Mouse (Mus musculus) adrenal gland (tissue): ENCODE measurements around the gene Gm10428.
"Not testable (repeated sequence)": the region's sequence is repeated elsewhere in the genome, so short reads cannot be mapped to it uniquely, and the experiment has no call there.

ENCODE experiments used
- intact Hi-C: fragments of 180-260 bp; cut with DNase I; formaldehyde crosslinking; loops from one replicate; pipeline ENCODE4 v1.15.1; 2025
- long read RNA-seq, 2 experiments: library from polyadenylated mRNA; unstranded; transcript quantifications; one replicate each; pipeline ENCODE4 v2.0.0; 2020; ENCODE audit warnings: borderline replicate concordance in 1 of 2; ENCODE audit not compliant: insufficient replicate concordance in 1 of 2

The Gm10428 gene
- long read RNA-seq, experiment 1 = 0 reads
- long read RNA-seq, experiment 2 = 0 reads

GRCm38 (mm10) chr11:62752780-62753179 lies at the start of gene Gm10428:
TSS of gene Gm10428 (plus strand) at chr11:62753100.
- intact Hi-C loops = loop anchor here (10.0 kb wide), 1 partner anchor 422 kb away; no protein-coding TSS in a partner anchor

- intact Hi-C loops = no loop called here
These were observed 46.8 kb upstream of the Gm10428 start for GRCm38 (mm10) chr11:62706141-62706540.

GRCm38 (mm10) chr11:62708252-62708651 lies 44.6 kb upstream of the Gm10428 start:
- intact Hi-C loops = no loop called here

GRCm38 (mm10) chr11:62710657-62711056 lies 42.2 kb upstream of the Gm10428 start:
- intact Hi-C loops = no loop called here

- intact Hi-C loops = no loop called here
These were observed 24.6 kb upstream of the Gm10428 start for GRCm38 (mm10) chr11:62728276-62728675.

GRCm38 (mm10) chr11:62731311-62732021 lies 21.4 kb upstream of the Gm10428 start, which contains the start of gene Zfp287:
TSS of gene Zfp287 (minus strand) at chr11:62731905.
- intact Hi-C loops = no loop called here

GRCm38 (mm10) chr11:62732022-62732387 lies 20.9 kb upstream of the Gm10428 start:
- intact Hi-C loops = no loop called here

DNA sequence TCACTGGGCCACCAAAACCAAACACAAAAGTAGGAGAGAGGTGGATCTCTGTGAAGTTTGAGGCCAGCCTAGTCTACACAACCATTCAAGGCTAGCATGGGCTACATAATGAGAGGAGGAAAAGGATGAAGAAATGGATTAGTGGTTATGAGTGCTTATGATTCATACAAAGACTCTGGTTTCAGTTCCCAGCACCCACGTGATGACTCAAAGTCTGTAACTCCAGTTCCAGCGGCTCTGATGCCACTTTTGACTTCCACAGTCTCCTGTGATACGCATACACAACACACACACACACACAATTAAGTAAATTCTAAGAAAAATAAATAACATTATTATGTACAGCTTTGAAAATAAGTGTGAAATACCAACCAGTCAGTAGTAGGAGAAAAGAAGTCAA lies 20.2 kb upstream of the Gm10428 start:
- intact Hi-C loops = no loop called here

DNA sequence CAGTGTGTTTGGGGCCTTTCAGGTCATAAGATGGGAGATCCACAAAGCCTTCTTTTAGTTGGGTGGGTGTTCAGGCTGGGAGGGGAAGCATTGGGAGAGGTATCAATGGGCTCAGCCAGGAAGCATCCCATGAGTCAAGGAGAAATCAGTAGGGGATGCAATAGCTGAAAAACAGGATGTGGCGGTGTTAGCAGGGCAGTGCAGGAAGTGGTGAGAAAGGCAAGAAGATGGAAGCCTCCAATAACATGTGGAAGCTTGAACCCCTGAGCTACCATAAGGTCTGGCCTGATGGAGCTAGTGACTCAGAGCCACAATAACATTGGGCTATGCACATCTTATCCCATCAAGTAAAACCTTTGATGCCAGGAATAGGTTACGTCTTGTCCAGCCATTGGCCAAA lies 11.7 kb upstream of the Gm10428 start:
- intact Hi-C loops = no loop called here

- intact Hi-C loops = no loop called here
These were observed 10.5 kb upstream of the Gm10428 start for GRCm38 (mm10) chr11:62742261-62742957.

GRCm38 (mm10) chr11:62744103-62744502 lies 8.8 kb upstream of the Gm10428 start:
- intact Hi-C loops = no loop called here

DNA sequence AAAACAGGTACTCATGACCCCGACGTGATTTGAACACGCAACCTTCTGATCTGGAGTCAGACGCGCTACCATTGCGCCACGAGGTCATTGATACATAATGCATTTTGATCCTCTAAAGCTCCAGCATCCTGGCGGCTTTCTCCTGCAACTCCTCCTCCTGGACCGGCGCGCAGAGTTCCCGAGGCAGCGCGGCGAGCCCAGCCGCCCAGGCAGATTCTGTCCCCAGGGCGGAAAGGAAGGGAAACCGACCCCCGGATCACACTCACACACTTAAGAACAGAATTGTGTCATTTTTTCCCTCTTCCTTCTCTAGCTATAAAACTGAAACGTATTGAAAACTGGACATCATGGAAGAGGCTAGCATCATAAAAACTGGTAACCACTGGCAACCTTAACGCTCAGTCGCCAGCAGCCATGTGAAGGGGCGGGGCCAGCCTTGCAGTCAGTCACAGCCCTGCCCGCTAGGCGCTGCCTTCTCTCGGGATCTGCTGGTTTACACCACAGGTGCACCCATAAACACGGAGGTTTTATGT lies 6.8 kb upstream of the Gm10428 start:
- intact Hi-C loops = no loop called here

GRCm38 (mm10) chr11:62747227-62747626 lies 5.7 kb upstream of the Gm10428 start:
- intact Hi-C loops = no loop called here

- intact Hi-C loops = no loop called here
These were observed 4.8 kb upstream of the Gm10428 start for GRCm38 (mm10) chr11:62748062-62748461.

GRCm38 (mm10) chr11:62749445-62749844 lies 3.5 kb upstream of the Gm10428 start:
- intact Hi-C loops = not testable (repeated sequence)

- intact Hi-C loops = loop anchor here (10.0 kb wide), 1 partner anchor 423 kb away; no protein-coding TSS in a partner anchor
These were observed 709 bp upstream of the Gm10428 start for GRCm38 (mm10) chr11:62752191-62752590.

DNA sequence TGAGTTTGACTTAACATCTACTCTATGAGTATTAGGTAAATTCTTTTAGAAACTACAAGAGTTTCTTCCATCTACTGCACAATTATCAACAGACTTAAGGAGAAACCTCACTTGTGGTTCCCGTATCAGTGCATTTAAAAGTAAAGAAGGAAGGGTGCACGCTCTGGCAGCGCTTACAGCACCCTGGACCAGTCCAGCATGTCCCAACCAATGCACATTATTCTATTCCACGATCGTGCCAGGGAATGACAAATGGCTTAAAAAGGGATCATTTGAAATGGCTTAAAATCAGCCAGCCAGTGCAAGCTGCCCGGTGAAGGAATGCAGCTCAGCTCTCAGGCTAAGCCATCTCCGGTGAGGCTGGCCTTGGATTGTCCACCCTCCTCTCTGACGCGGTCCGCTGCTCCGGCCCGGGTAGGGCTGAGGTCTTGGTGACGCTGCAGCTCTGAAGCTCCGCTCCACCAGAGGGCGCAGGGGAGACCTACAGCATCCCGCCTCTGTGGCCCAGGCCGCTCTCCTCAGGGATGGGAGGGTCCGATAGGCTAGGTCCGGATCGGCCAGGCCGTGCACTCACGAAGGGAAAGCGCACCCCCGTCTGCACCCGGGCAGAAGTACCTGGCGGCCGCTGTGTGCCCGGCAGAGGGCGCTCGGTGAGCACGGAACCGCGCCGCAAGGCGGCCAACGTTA lies 3.7 kb downstream of the Gm10428 start:
- intact Hi-C loops = loop anchor here (1.0 to 10.0 kb wide), 2 partner anchors 95 to 418 kb away; no protein-coding TSS in a partner anchor

DNA sequence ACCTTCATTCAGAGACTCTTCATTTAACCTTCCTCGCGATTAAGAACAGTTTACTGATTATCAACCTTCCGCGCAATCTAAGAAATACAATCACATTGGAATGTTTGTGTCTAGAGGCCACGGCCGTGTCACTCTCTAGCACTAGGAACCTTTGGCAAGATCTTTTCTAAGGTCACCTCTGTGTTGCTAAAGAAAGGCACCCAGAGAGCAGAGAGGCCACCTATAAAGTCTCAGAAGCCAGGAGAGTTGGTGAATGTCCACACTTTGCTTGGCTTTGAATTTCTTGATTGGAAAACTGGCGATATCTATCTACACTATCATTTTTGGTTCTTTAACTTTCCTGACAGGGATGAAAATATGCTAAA lies 4.2 kb downstream of the Gm10428 start:
- intact Hi-C loops = loop anchor here (1.0 to 10.0 kb wide), 2 partner anchors 94 to 418 kb away; no protein-coding TSS in a partner anchor

DNA sequence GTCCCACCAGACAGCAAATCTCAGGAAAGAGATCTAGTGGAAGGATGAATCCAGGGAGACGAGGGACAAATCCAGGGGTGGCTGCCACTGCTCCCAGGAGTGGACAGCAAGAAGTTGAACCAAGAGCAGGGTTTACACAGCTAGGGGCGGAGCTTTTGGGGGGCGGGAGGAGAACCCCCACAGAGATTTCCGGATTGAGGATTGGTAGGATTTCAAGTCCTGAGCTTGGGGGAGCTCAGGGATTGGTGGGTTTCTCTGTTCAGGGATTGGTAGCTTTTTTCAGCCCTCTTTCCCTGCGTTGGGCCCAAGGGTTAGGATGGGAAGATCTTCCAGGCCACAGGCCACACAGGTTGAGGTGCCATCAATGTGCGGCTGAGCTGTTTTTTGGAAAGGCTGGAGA lies 5.0 kb downstream of the Gm10428 start:
- intact Hi-C loops = loop anchor here (1.0 to 10.0 kb wide), 2 partner anchors 93 to 417 kb away; no protein-coding TSS in a partner anchor

DNA sequence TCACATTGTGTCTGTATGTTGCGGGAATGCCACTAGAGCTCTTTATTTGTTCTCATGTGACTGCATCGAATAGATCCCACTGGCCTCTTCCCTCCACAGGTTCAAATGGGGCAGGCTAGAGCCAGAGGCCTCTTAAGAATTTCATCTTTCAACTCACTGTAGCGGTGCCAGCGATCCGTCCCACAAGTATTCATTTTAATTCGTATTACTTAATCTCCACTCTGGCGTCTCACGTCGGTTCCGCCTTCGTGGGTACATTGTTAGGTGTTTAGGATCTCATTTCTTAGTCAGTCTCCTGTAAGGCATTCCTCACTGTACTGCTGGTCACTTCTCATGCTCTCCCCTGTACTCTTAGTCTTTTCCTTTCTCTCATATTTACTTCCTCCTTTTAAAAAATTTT lies 5.6 kb downstream of the Gm10428 start:
- intact Hi-C loops = loop anchor here (10.0 kb wide), 1 partner anchor 416 kb away; no protein-coding TSS in a partner anchor

DNA sequence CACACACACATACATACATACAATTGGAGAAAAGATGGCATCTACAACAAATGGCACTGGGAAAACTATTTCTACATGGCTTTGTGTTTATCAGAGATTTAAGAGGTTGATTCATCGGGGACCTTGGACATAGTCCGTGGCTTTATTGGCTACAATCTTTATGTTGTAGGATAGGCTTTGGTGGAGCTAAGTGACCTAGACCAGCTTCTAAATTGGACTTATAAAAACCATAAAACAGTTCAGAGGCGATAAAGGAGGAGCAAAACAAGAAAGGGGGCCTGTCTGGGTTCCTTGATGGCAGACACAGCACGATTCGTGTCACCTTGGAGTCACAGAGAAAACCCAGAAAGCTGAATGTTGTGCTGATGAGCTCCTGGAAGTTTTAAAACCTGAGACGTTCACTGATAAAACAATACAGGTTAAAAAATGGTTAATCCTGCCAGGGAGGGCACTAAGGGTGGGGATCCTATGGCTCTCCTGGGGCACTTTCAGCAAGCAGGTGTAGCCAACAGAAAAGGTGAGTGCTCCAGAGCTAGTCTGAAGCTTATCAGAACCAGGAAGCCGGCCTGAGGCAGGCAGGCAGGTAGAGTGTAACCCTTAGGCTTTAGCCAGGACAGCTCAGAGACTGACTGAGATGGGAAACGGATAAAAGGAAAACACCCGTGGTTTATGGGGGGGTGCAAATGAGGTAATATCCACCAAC lies 8.0 kb downstream of the Gm10428 start:
- intact Hi-C loops = no loop called here
